ENCODE assay signal across 8 mouse cellular contexts in genomic region chr9:58928103-58928502, GRCm38 (mm10).
A peak's percentile ranks its signal among the peaks of the same experiment; 100 is the strongest.
DNase-seq lines count a peak whose midpoint lies in the region; ATAC-seq lines count a peak whose summit lies in the region.

No protein-coding gene starts in this region.

- ATAC-seq in megakaryocyte, adult 5-6 weeks (ENCODE audit: poor library complexity, severe bottlenecking), result 0 out of 2 replicates have a peak, but pooled peaks have one; percentile 40
- no peak for ATAC-seq in erythroid progenitor cell, adult 5-6 weeks (replicated peaks; ENCODE audit: low FRiP score, poor library complexity, severe bottlenecking)

- DNase-seq in adrenal gland, adult 18-20 months (ENCODE audit: low spot score in 2 of 2), result peak; percentile 12 to 29
- no peak for DNase-seq in adrenal gland, adult 8-10 months
- DNase-seq in left cerebral cortex, adult 18-20 months (ENCODE audit: low spot score in 2 of 2), result peak; percentile 34 to 63
- DNase-seq in left cerebral cortex, adult 8-10 months (ENCODE audit: low spot score in 2 of 2), result no peak
- DNase-seq in brain, adult 2 months (ENCODE audit: low read depth, low spot score), result peak; percentile 86
- peak; percentile 54 for DNase-seq in heart, postnatal 4 days

Comparison
In these comparisons a context has a peak if more than half of its experiments do, and no peak if none do; other contexts are left out.
1. DNase-seq: peak in adrenal gland, adult 18-20 months (2 of 2), left cerebral cortex, adult 18-20 months (2 of 2), brain, adult 2 months (single experiment) and heart, postnatal 4 days (single experiment); none in adrenal gland, adult 8-10 months (single experiment) and left cerebral cortex, adult 8-10 months (0 of 2).